Mouse (Mus musculus): Measurements from ENCODE around the gene Hip1. TPM values are rescaled to one million over a fixed set of nuclear protein-coding genes. Genes with fewer than 3 reads are reported as not detected.

The Hip1 gene
- polyA plus RNA-seq, 1 experiment = 51.6 TPM

- H3K27ac ChIP-seq (ENCODE audit: insufficient read depth, low read length) = no peak overlapping the region
- H3K4me1 ChIP-seq (ENCODE audit: control insufficient read depth, insufficient read depth, low read length) = peaks cover 4% of the 10 kb centered on the region
- H3K27me3 ChIP-seq (ENCODE audit: control insufficient read depth, insufficient read depth, low read length, poor library complexity, severe bottlenecking) = no peaks in the 10 kb centered on the region
- TF ChIP-seq EP300 (IDR thresholded peaks at IDR 0.05; ENCODE audit: insufficient read depth, low read depth, low read length) = no peak
- no peak for TF ChIP-seq CTCF (IDR thresholded peaks at IDR 0.05; ENCODE audit: low read depth, low read length)
- no peaks in the 10 kb centered on the region for H3K9me3 ChIP-seq (replicated peaks; ENCODE audit: control insufficient read depth, insufficient read depth, low read length, poor library complexity, severe bottlenecking)
- no peak overlapping the region for H3K9ac ChIP-seq (ENCODE audit: low read depth, poor library complexity, severe bottlenecking)
- H3K4me3 ChIP-seq (ENCODE audit: low read depth, low read length) = no peak overlapping the region
- H3K36me3 ChIP-seq (ENCODE audit: control insufficient read depth, insufficient read depth, low read length, poor library complexity, severe bottlenecking) = no peaks in the 10 kb centered on the region
These were observed 42.0 kb downstream of the Hip1 start for GRCm38 (mm10) chr5:135502931-135503330.

- H3K36me3 ChIP-seq (ENCODE audit: control insufficient read depth, insufficient read depth, low read length, poor library complexity, severe bottlenecking) = no peaks in the 10 kb centered on the region
- no peak overlapping the region for H3K9ac ChIP-seq (ENCODE audit: low read depth, poor library complexity, severe bottlenecking)
- H3K27ac ChIP-seq (ENCODE audit: insufficient read depth, low read length) = no peak overlapping the region
- H3K27me3 ChIP-seq (ENCODE audit: control insufficient read depth, insufficient read depth, low read length, poor library complexity, severe bottlenecking) = no peaks in the 10 kb centered on the region
- TF ChIP-seq POLR2A (IDR thresholded peaks at IDR 0.05; ENCODE audit: insufficient read depth, low read length) (no peak), CTCF (IDR thresholded peaks at IDR 0.05; ENCODE audit: low read depth, low read length) (no peak), EP300 (IDR thresholded peaks at IDR 0.05; ENCODE audit: insufficient read depth, low read depth, low read length) (no peak)
- H3K9me3 ChIP-seq (replicated peaks; ENCODE audit: control insufficient read depth, insufficient read depth, low read length, poor library complexity, severe bottlenecking) = no peaks in the 10 kb centered on the region
- no peak overlapping the region for H3K4me3 ChIP-seq (ENCODE audit: low read depth, low read length)
- H3K4me1 ChIP-seq (ENCODE audit: control insufficient read depth, insufficient read depth, low read length) = peaks cover 4% of the 10 kb centered on the region
These were observed 42.9 kb downstream of the Hip1 start for GRCm38 (mm10) chr5:135502027-135502426.

GRCm38 (mm10) chr5:135498914-135499313, 46.0 kb downstream of the Hip1 start:
- H3K4me3 ChIP-seq (ENCODE audit: low read depth, low read length) = no peak overlapping the region

GRCm38 (mm10) chr5:135497347-135497955, 47.5 kb downstream of the Hip1 start:
- H3K36me3 ChIP-seq (ENCODE audit: control insufficient read depth, insufficient read depth, low read length, poor library complexity, severe bottlenecking) = no peaks in the 10 kb centered on the region
- H3K4me3 ChIP-seq (ENCODE audit: low read depth, low read length) = no peak overlapping the region
- TF ChIP-seq EP300 (IDR thresholded peaks at IDR 0.05; ENCODE audit: insufficient read depth, low read depth, low read length) = no peak
- no peak for TF ChIP-seq CTCF (IDR thresholded peaks at IDR 0.05; ENCODE audit: low read depth, low read length)
- no peak for TF ChIP-seq POLR2A (IDR thresholded peaks at IDR 0.05; ENCODE audit: insufficient read depth, low read length)
- H3K4me1 ChIP-seq (ENCODE audit: control insufficient read depth, insufficient read depth, low read length) = peaks cover 2% of the 10 kb centered on the region
- no peak overlapping the region for H3K9ac ChIP-seq (ENCODE audit: low read depth, poor library complexity, severe bottlenecking)
- H3K27ac ChIP-seq (ENCODE audit: insufficient read depth, low read length) = no peak overlapping the region
- H3K9me3 ChIP-seq (replicated peaks; ENCODE audit: control insufficient read depth, insufficient read depth, low read length, poor library complexity, severe bottlenecking) = no peaks in the 10 kb centered on the region
- H3K27me3 ChIP-seq (ENCODE audit: control insufficient read depth, insufficient read depth, low read length, poor library complexity, severe bottlenecking) = no peaks in the 10 kb centered on the region

More at GRCm38 (mm10) chr5:135498914-135499313, 46.0 kb downstream of the Hip1 start:
- Histone ChIP-seq H3K27ac (ENCODE audit: insufficient read depth, low read length) (no peak overlapping the region), H3K27me3 (ENCODE audit: control insufficient read depth, insufficient read depth, low read length, poor library complexity, severe bottlenecking) (no peaks in the 10 kb centered on the region), H3K9ac (ENCODE audit: low read depth, poor library complexity, severe bottlenecking) (no peak overlapping the region), H3K9me3 (replicated peaks; ENCODE audit: control insufficient read depth, insufficient read depth, low read length, poor library complexity, severe bottlenecking) (no peaks in the 10 kb centered on the region), H3K36me3 (ENCODE audit: control insufficient read depth, insufficient read depth, low read length, poor library complexity, severe bottlenecking) (no peaks in the 10 kb centered on the region), H3K4me1 (ENCODE audit: control insufficient read depth, insufficient read depth, low read length) (peaks cover 2% of the 10 kb centered on the region)
- no peak for TF ChIP-seq CTCF (IDR thresholded peaks at IDR 0.05; ENCODE audit: low read depth, low read length)
- no peak for TF ChIP-seq EP300 (IDR thresholded peaks at IDR 0.05; ENCODE audit: insufficient read depth, low read depth, low read length)
- TF ChIP-seq POLR2A (IDR thresholded peaks at IDR 0.05; ENCODE audit: insufficient read depth, low read length) = no peak

GRCm38 (mm10) chr5:135496489-135496888, 48.4 kb downstream of the Hip1 start:
- H3K27me3 ChIP-seq (ENCODE audit: control insufficient read depth, insufficient read depth, low read length, poor library complexity, severe bottlenecking) = no peaks in the 10 kb centered on the region
- no peak overlapping the region for H3K27ac ChIP-seq (ENCODE audit: insufficient read depth, low read length)
- peaks cover 2% of the 10 kb centered on the region for H3K4me1 ChIP-seq (ENCODE audit: control insufficient read depth, insufficient read depth, low read length)
- no peak overlapping the region for H3K9ac ChIP-seq (ENCODE audit: low read depth, poor library complexity, severe bottlenecking)
- no peaks in the 10 kb centered on the region for H3K36me3 ChIP-seq (ENCODE audit: control insufficient read depth, insufficient read depth, low read length, poor library complexity, severe bottlenecking)
- no peaks in the 10 kb centered on the region for H3K9me3 ChIP-seq (replicated peaks; ENCODE audit: control insufficient read depth, insufficient read depth, low read length, poor library complexity, severe bottlenecking)
- H3K4me3 ChIP-seq (ENCODE audit: low read depth, low read length) = no peak overlapping the region
- no peak for TF ChIP-seq EP300 (IDR thresholded peaks at IDR 0.05; ENCODE audit: insufficient read depth, low read depth, low read length)

GRCm38 (mm10) chr5:135495471-135495870, 49.4 kb downstream of the Hip1 start:
- TF ChIP-seq EP300 (IDR thresholded peaks at IDR 0.05; ENCODE audit: insufficient read depth, low read depth, low read length) = no peak
- TF ChIP-seq CTCF (IDR thresholded peaks at IDR 0.05; ENCODE audit: low read depth, low read length) = peak; percentile 30
- no peak overlapping the region for H3K27ac ChIP-seq (ENCODE audit: insufficient read depth, low read length)
- H3K27me3 ChIP-seq (ENCODE audit: control insufficient read depth, insufficient read depth, low read length, poor library complexity, severe bottlenecking) = no peaks in the 10 kb centered on the region
- H3K9me3 ChIP-seq (replicated peaks; ENCODE audit: control insufficient read depth, insufficient read depth, low read length, poor library complexity, severe bottlenecking) = no peaks in the 10 kb centered on the region
- peaks cover 2% of the 10 kb centered on the region for H3K4me1 ChIP-seq (ENCODE audit: control insufficient read depth, insufficient read depth, low read length)
- no peaks in the 10 kb centered on the region for H3K36me3 ChIP-seq (ENCODE audit: control insufficient read depth, insufficient read depth, low read length, poor library complexity, severe bottlenecking)
- no peak overlapping the region for H3K4me3 ChIP-seq (ENCODE audit: low read depth, low read length)
- no peak overlapping the region for H3K9ac ChIP-seq (ENCODE audit: low read depth, poor library complexity, severe bottlenecking)

Data from ES-Bruce4 (cell line).